Mouse (Mus musculus) frontal cortex, postnatal 25 days (tissue): Measurements from ENCODE around the gene Rarres1.

Source experiments
- DNase-seq, 2 experiments: peaks; one replicate each; pipeline ENCODE4 v3.0.0; 2022; ENCODE audit warnings: low spot score in 2 of 2

Rarres1 gene

DNA sequence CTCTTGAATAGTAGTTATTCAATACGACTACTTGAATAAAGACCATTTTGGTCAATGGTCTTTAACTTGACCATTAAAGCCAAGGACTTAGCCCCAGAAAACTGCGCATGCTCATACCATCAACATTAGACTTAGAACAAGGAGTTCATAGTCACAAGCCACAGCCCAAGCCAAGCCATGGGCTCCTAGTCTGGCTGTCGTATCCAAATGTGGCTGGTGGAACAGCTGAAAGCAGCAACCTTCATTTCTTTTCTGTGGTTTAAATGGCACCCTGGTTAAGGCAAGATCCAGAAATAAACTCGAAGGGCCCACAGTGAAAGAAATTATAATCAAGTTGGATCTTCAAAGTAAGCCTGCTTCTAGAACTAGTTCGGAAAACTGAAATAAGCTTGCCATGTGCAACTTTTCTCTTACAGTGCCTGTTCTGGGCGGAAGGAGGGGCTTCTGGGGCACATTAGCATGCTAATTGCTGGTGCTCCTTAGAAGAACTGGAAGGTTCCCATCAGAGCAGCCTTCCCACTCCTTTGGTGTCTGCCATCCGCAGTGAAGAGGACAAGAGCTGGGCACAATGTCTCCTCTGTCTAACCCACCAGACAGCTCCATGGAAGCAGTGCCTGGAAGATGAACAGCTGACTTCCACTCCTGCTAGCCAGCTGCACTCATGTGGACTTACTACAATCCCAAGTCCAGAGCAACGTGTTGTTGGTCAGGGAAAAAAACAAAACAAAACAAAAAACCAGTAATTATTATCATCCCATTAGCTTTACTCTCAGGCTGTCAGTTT is 23.0 kb downstream of the Rarres1 start:
- no peak for DNase-seq

DNA sequence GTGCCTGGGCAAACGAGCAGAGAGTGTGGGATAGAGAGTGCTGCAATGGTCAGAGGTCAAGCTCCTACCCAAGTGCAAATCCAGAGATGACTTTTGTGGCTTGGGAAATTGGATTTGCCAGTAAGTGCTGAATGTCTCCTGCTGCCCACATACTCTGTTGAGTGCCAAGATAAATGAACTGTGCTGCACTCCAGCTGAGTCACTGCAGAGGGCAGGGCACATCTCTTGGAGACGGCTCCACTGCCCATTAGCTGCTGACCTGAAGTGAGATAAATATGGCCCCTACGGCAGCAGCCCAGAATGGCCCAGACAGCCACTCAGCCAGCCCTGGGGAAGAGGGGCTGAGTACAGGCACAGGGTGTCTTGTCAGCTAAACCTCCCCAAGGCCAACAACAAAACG is 25.2 kb downstream of the Rarres1 start:
- DNase-seq = no peak

DNA sequence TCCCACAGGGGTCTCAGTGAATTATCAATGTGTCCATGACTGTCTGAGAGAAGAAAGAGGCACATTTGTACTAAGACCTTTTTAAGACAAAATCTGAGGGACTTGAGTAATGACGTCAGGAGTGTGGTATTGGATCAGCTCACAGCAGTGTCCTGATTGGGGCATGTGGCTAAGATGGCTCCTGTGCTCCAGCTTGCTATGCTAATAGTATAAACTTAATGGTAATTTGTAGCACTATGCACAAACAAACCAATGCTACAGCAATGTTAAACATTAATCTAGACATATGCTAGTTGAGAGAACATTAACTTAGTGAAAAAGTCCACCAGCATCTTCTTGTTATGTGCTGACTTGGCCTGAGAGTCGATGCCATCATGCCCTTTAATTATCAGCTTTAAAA is 30.1 kb downstream of the Rarres1 start:
- DNase-seq = no peak

DNA sequence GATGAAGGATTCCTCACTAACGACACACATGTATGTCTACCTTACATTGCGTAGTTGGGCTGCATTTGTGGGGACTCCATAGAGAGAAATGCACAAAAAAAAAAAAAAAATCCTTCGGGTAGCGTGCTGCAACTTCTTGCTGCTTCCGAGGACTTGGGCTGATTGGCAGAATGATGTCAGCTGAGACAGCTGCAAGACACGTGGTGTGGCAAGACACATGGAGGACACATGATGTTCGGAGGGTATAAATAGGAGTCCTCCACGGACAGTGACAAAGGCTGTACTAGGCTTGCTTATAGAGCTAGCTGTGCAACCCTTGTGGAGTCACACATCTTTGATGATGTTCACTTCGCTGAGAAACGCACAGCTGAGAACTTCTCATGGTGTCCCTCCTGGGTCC is 32.9 kb downstream of the Rarres1 start:
- DNase-seq = no peak

DNA sequence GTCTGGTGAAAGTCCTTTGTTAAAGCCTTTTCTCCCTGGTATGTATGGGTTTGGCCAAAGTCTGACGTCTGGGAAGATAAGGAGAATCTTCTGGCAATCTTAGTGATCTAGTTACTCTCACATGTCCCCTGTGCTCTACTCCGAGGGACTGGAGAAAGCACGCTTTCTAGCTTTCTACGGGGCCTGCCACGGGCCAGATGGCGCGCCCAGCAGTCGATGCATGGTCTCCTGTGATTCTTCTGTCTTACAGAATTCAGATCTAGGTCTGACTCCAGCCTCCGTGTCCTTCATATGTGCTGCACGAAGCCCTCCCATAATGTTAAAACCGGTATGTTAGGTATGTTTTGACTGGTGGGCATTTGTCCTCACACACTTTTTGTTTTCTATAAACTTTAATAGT is 35.5 kb downstream of the Rarres1 start:
- DNase-seq = no peak

DNA sequence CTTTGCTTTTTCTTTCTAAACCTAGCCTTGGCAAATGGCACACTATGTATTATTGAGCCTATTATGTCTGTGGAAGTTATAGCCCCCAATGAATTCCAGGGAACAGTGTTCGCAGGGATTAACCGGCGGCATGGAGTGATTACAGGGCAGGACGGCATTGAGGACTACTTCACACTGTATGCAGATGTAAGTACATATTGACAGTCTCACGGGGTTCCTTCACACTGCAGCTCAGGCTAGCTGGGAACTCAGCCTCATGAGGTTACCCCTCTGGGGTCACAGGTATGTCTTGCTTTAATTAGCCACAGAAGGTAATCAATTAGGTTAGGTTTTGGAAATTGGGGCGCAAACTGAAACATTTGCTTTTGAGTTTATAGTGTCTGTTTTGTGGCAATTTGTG is 41.9 kb downstream of the Rarres1 start:
- no peak for DNase-seq

DNA sequence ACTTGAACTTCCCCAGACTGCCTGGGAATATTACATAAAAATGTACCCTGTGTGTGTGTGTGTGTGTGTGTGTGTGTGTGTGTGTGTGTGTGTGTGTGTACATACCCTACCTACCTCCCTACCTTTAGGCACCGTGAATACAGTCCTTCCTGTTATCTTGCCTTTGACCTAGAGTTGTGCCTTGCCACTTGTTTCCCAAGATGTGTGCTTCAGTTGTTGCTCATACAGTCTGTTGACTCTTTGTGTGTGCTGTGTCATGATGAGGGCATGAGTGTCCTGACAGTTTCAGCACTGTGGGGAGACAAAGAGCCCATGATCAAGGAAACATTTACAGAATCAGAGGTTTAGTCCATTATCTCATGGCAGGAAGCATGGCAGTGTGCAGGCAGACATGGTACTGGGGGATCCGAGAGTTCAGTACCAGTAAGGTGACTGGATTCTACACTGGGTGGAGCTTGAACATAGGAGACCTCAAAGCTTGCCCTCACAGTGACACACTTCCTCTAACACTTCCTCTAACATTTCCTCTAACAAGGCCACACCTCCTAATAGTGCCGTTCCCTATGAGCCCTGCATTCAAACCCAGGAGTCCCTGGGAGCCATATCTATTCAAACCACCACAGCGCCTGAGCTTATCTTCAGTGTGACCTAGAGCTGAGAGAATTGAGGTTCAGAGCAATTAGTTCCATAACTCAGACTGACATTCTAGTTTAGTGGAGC is 43.8 kb downstream of the Rarres1 start:
- no peak for DNase-seq

DNA sequence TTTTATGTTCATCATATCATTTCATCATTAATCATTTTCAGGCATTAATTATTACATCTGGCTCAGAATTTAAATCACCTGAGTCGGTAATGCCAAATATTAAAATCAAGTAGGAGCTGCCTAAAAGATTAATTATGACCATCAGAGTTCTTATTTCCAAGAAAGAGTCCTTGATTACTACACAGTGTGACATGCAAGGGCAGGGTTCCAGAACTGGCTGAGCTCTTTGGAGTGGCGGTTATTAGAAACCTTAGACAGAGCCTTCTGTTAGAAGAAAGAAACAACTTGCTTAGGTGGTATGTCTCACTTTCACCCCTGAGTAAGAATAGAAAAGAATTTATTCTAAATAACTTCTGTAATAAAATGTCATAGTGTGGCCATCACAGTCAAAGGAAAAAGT is 48.0 kb downstream of the Rarres1 start:
- no peak for DNase-seq

DNA sequence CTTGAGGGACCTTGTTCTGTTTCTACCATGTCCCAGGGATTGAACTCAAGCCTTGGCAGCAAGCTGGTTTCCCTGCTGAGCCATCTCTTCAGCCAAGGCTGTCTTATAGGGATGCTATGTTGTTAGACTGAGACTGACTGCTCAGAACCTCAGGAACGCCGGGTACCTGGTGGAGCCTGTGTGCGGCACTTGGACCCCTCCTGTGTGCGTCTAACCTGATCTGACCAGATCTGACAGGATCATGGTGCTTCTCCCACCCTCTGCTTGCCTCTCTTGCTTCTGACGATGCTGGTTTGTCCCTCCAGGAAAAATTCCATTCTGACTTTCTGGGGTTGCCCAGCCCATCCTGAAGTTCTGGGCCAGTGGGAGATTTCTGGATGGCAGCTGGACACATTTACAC is 48.7 kb downstream of the Rarres1 start:
- DNase-seq = no peak

DNA sequence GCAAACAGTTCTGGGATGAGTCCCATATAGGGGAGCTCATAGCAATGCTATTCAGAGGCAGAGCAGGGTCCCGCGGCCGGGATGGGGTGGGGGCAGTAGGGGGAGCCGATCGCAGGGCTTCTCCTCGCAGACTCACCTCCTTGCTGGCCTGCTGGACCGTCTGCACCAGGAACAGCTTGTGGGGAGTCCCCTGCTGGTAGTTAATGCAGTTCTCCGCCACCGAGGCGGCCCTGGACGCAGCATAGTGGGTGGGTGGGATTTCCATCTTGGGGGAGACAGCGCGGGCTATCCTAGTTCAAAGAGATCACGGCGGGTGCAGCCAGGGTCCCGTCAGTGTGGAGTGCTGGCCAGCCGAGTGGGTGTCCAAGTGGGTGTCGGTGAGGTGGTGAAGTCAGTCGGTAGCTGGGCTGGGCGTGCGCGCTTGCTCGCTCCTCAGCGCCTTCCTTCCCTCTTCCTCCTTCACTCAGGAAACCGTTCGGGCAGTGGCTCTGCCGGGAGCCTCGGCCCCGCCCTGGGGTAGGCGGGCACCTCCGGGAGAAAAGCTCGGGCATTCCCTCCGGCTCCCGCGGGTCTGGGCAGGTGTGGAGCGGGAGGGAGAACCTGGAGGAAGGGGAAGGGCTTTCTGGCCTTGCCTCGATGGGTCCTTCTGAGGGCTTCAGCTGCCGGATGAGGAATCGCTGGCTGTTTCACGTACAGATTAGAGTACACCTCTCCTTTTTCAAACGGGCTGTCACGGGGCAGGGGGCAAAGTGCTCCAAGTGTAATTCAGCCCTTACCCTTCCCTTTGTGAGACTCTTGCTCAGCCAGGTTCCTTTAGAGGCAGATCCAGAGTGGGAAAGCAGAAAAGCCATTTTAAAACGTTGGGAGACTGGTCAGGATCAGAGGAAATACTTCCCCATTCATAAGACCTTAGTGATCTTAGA is 51.6 kb downstream of the Rarres1 start, which contains the start of gene Lxn:
Gene Lxn, minus strand, starts transcription at position 477 of the 923 bp plus-strand sequence.
- DNase-seq = peak; percentile 32 to 55

DNA sequence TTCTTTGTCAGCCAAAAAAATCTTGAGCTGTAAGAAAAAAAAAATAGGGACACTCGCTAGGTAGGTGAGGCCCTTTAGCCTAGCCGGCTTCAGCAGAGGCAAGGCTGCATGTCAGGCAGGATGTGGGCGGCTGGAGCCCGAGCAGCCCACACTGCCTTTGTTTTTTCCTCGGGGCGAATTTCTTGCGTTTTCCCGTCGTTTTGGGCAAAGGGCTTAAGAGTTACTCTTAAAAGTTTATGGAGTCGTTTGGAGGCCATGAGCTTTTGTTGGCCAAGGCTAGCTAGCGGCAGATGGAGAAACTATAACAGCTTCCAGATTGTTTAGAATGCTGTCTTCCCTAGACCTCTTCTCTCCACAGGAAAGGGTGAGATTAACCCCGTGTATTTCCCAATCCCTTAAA is 52.3 kb downstream of the Rarres1 start:
- no peak for DNase-seq

DNA sequence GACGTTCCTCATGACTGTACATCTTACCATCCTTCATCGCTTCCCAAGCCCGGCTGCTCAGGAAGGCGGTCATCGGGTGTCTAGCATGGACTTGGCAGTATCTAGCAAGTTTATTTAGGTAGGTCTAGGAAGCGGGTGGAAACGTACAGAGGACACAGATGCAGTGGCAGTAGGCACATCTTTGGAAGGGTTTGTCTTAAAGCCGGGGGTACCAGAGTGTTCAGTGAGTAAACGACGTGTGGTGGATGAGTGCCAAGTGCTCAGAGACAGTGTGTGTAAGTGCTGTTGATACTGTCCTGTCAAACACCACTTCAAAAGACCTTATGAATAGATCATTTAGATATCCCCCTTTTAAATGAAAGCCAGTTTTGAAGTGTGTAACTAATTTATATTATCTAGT is 52.7 kb downstream of the Rarres1 start:
- no peak for DNase-seq

DNA sequence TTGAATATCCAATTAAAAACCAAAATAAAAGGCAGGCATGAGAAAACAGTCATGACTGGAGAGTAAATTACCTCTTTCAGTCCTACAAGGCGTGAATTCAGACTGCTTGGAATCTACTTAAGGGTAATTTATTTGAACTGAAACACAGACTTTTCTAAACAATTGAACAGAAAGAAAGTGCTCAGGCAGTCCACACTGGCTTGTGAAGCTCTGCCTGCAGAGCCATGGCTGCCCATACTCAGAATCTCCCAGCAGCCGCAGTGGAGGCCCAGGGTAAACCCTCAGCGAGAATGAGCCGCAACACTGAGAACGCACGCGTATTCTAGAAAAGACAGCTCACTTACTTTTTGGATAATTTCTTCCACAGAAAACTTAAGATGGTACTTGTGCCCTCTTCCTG is 53.3 kb downstream of the Rarres1 start:
- DNase-seq = no peak

DNA sequence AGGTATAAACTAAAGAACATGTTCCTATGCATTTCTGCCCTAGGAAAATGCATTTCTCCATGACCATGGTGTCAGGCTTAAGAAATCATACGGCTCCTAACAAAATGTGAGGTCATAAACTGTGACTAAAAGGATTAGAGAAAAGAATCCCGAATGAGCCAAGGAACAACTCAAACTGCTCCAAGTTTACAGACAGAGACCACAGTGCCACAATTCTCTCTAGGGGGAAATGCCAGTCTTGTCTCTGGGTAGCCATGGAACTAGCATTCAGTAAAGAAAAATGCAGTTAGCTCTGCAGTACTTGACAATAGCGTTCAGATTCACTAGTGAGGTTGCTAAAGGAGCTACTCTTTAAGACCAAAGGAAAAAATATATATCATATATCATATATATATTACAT is 55.4 kb downstream of the Rarres1 start:
- no peak for DNase-seq

DNA sequence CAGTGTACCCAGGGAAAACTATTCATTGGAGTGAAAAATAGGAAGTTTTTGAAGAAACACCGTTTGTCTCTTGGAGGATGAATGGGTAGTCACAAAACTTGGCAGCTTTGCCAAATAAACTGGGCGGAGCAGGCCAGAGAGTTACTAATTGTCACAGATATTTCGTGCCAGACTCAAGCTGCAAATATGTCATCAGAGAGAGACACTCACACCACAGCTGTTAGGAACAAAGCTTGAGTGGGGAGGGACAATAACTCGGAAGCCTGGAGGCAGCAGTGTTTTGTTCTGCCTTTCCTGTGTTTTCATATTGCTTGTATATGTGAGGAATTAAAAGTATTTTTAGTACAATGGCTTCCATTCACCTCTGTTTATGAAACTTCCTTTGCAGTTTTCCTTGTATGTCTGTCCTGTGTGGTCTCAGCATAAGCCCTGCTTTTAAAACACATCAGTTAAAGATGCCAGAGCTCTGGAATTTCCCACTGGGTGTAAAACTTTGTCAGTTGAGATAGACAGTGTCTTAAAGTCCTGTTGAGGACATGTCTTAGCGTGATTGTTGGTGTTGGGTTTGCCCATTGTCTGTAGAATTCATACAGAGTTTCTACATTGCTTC is 64.6 kb downstream of the Rarres1 start:
- DNase-seq = no peak

DNA sequence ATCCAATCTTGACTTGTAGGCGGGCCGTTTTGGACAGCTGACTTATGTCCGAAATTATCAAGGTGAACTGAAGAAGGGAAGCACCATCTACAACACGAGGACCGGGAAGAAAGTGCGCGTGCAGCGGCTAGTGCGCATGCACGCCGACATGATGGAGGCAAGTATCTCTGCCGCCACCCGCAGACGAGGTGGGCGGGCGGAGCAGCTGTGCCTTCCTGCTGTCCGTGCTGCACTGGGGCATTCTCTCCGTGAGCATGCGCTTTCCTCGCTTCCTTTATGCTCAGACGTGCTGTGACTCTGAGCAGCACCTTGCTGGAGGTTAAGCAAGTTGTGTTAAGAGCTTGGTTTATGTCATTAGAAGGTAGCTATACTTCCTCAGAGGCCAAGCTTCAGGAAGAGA is 65.7 kb downstream of the Rarres1 start:
- DNase-seq = no peak

DNA sequence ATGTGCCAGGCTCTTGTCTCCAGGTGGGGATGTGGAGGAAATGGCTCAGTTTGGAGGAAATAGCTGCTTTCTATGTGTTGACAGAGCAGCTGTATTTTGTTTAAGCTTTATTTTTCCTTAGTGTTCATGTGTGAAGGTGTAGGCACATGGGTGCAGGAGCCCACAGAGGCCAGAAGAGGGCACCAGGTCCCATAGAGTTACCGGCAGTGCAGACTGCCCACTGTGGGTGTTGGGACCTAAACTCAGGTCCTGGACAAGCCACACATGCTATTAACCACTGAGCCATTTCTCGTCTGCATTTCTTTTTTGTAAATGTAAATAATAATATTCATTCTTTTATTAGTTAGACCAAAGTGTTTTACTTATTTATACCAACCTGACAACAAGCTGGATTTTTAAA is 68.2 kb downstream of the Rarres1 start:
- DNase-seq = no peak

DNA sequence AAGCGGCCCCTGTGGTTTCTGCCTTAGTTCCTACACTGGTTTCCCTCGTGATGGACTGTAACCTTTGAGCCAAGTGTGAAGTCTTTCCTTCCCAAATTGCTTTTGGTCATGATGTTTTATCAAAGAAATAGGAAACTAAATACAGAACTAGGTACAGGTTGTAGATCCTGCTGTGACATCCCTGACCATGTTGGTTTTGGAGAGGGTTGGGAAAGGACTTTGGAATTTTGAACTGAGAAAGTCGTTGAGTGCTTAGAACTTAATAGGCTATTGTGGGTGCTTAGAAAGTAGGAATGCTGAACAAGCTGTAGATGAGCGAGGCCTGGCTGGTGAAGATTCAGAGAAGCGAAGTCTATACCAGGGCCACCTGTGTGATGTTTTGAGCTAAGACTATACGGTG is 81.3 kb downstream of the Rarres1 start:
- no peak for DNase-seq

DNA sequence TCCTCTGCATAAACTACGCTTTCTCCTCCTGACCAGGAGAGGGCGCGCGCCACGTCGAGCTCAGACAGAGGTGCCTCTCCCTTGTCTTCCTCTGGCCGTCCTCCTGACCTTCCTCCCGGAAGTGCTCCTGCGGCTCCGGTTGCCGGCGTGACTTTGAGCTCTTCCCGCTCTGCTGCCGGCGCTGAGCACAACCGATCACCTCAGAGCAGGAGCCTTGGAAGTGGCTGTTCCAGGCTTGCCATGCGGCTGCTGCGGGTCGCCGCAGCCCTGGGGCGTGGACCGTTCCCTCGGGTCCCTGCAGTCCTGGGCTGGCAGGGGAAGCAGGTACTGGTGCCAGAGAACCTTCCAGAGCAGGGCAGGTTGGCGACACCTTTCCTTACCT is 85.3 kb downstream of the Rarres1 start, which contains the start of gene Gfm1:
Gene Gfm1, plus strand, starts transcription at position 98 of the 382 bp plus-strand sequence.
- DNase-seq = peak; percentile 78 to 85

DNA sequence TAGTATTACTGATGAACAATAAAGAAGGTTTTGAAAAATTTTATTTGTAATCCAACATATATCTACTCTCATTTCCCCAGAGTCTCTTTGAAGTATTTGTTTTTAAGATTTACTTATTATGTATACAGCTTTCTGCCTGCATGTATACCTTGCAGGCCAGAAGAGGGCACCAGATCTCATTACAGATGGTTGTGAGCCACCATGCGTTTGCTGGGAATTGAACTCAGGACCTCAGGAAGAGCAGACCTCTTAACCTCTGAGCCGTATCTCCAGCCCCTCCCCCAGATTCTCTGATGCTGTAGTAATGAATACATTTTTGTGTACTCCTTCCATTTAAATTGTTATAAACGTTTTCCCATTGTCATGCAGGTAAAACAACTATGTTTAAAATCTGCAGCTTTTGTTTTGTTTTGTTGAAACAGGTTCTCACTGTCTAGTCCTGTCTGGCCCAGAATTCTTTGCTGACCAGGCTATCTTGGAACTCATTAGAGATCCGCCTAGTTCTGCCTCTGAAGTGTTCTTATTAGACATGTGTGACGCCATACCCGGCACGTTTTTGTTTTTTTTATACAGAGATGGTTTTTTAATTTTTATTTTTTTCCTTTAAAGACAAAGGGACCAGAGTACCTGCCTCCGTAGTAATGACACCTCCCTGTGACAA is 85.9 kb downstream of the Rarres1 start:
- no peak for DNase-seq
